Mouse (Mus musculus) liver, embryonic 14.5 days (tissue): ENCODE measurements at regions not wholly inside any gene's neighbourhood (a gene's known extent, or its start where the extent isn't known, plus 50 kb on each side); places are given as distances from the start of the nearest gene placed in this dataset.

Source experiments
- CTCF ChIP-seq: IDR thresholded peaks from 2 replicates; pipeline ENCODE4 v1.5.1; 2016; ENCODE audit warnings: antibody characterized with exemption, low read depth, control low read depth
- EP300 ChIP-seq: IDR thresholded peaks from 2 replicates; pipeline ENCODE4 v1.6.1; 2016; ENCODE audit warnings: antibody characterized with exemption, low read depth

- TF ChIP-seq CTCF, result no peak
- TF ChIP-seq EP300, result no peak
These were observed 109.6 kb upstream of the Dio3 start for GRCm38 (mm10) chr12:110169261-110169660.
